Mouse (Mus musculus) E14TG2a.4 (cell line): Measurements from ENCODE around the gene Rasgef1b.

Source experiments
- H3K27me3 ChIP-seq: 2 replicates; pipeline ENCODE4 v1.6.1; 2014; ENCODE audit warnings: low read length, control low read depth; ENCODE audit not compliant: insufficient read depth
- H3K36me3 ChIP-seq: 2 replicates; pipeline ENCODE4 v1.6.1; 2014; ENCODE audit warnings: low read length, control low read depth; ENCODE audit not compliant: insufficient read depth
- H3K4me1 ChIP-seq: replicated peaks from 2 replicates; pipeline ENCODE4 v1.6.1; 2014; ENCODE audit warnings: low read depth, low read length, control low read depth
- H3K4me3 ChIP-seq: replicated peaks from 2 replicates; pipeline ENCODE4 v1.5.1; 2014; ENCODE audit warnings: mild to moderate bottlenecking, low read length
- H3K9me3 ChIP-seq: 2 replicates; pipeline ENCODE4 v1.6.1; 2014; ENCODE audit warnings: low read length, control low read depth
- CTCF ChIP-seq: conservative IDR thresholded peaks from 2 replicates; pipeline ENCODE4 v1.5.1; 2014; ENCODE audit warnings: low read length
- NANOG ChIP-seq: IDR thresholded peaks from 2 replicates; pipeline ENCODE4 v1.6.1; 2014; ENCODE audit warnings: borderline replicate concordance, low read length, mixed read lengths
- POU5F1 ChIP-seq: IDR thresholded peaks from 2 replicates; pipeline ENCODE4 v1.6.1; 2014; ENCODE audit warnings: low read length, borderline replicate concordance

Gene Rasgef1b

GRCm38 (mm10) chr5:99478716-99479115 is 250.1 kb downstream of the Rasgef1b start:
- Histone ChIP-seq H3K9me3 (peaks cover 9% of the 10 kb centered on the region), H3K4me3 (no peak overlapping the region), H3K4me1 (no peaks in the 10 kb centered on the region), H3K27me3 (no peaks in the 10 kb centered on the region), H3K36me3 (no peaks in the 10 kb centered on the region)
- TF ChIP-seq NANOG (no peak), CTCF (no peak)

GRCm38 (mm10) chr5:99477420-99477815 is 251.4 kb downstream of the Rasgef1b start:
- no peak overlapping the region for H3K4me3 ChIP-seq
- H3K9me3 ChIP-seq: peaks cover 17% of the 10 kb centered on the region
- no peaks in the 10 kb centered on the region for H3K36me3 ChIP-seq
- TF ChIP-seq CTCF: no peak
- no peak for TF ChIP-seq NANOG
- no peak for TF ChIP-seq POU5F1
- no peaks in the 10 kb centered on the region for H3K27me3 ChIP-seq
- no peaks in the 10 kb centered on the region for H3K4me1 ChIP-seq

GRCm38 (mm10) chr5:99476640-99477419 is 252.0 kb downstream of the Rasgef1b start:
- no peak for TF ChIP-seq CTCF
- no peak for TF ChIP-seq POU5F1
- no peak for TF ChIP-seq NANOG
- H3K9me3 ChIP-seq: peaks cover 19% of the 10 kb centered on the region
- no peaks in the 10 kb centered on the region for H3K4me1 ChIP-seq
- no peaks in the 10 kb centered on the region for H3K36me3 ChIP-seq
- no peak overlapping the region for H3K4me3 ChIP-seq
- H3K27me3 ChIP-seq: no peaks in the 10 kb centered on the region

- peaks cover 24% of the 10 kb centered on the region for H3K9me3 ChIP-seq
- H3K36me3 ChIP-seq: no peaks in the 10 kb centered on the region
- TF ChIP-seq POU5F1 (no peak), NANOG (no peak), CTCF (no peak)
- H3K27me3 ChIP-seq: no peaks in the 10 kb centered on the region
- H3K4me3 ChIP-seq: no peak overlapping the region
- H3K4me1 ChIP-seq: no peaks in the 10 kb centered on the region
These were observed 256.1 kb downstream of the Rasgef1b start for GRCm38 (mm10) chr5:99472607-99473335.

- no peaks in the 10 kb centered on the region for H3K36me3 ChIP-seq
- no peak for TF ChIP-seq CTCF
- TF ChIP-seq POU5F1: no peak
- TF ChIP-seq NANOG: no peak
These were observed 257.1 kb downstream of the Rasgef1b start for GRCm38 (mm10) chr5:99471790-99472189.

GRCm38 (mm10) chr5:99470613-99471012 is 258.3 kb downstream of the Rasgef1b start:
- Histone ChIP-seq H3K4me3 (no peak overlapping the region), H3K9me3 (peaks cover 24% of the 10 kb centered on the region), H3K36me3 (no peaks in the 10 kb centered on the region), H3K27me3 (peaks cover 3% of the 10 kb centered on the region; the same call in 1 of the 2 replicates), H3K4me1 (no peaks in the 10 kb centered on the region)
- TF ChIP-seq NANOG (no peak), POU5F1 (no peak), CTCF (no peak)

More at GRCm38 (mm10) chr5:99471790-99472189, 257.1 kb downstream of the Rasgef1b start:
- no peaks in the 10 kb centered on the region for H3K27me3 ChIP-seq
- H3K4me1 ChIP-seq: no peaks in the 10 kb centered on the region
- no peak overlapping the region for H3K4me3 ChIP-seq
- peaks cover 24% of the 10 kb centered on the region for H3K9me3 ChIP-seq

GRCm38 (mm10) chr5:99459007-99459406 is 269.9 kb downstream of the Rasgef1b start:
- TF ChIP-seq POU5F1: no peak
- TF ChIP-seq NANOG: no peak
- no peak for TF ChIP-seq CTCF
- Histone ChIP-seq H3K27me3 (no peaks in the 10 kb centered on the region), H3K36me3 (no peaks in the 10 kb centered on the region), H3K4me1 (no peaks in the 10 kb centered on the region), H3K9me3 (0 out of 2 replicates have a peak, but pooled peaks cover 4% of the 10 kb centered on the region), H3K4me3 (no peak overlapping the region)

- no peaks in the 10 kb centered on the region for H3K27me3 ChIP-seq
- no peak for TF ChIP-seq CTCF
- no peak for TF ChIP-seq NANOG
- TF ChIP-seq POU5F1: no peak
- H3K4me1 ChIP-seq: no peaks in the 10 kb centered on the region
- no peak overlapping the region for H3K4me3 ChIP-seq
- 0 out of 2 replicates have a peak, but pooled peaks cover 4% of the 10 kb centered on the region for H3K9me3 ChIP-seq
- H3K36me3 ChIP-seq: no peaks in the 10 kb centered on the region
These were observed 271.6 kb downstream of the Rasgef1b start for GRCm38 (mm10) chr5:99457291-99457690.
